Mouse (Mus musculus): ENCODE measurements around the gene Prrt1.

GRCm38 (mm10) chr17:34637459-34637858, 8.1 kb downstream of the Prrt1 start:
- TF ChIP-seq GATA1 (IDR thresholded peaks at IDR 0.05; ENCODE audit: borderline replicate concordance, low read length) (no peak), FLI1 (IDR thresholded peaks at IDR 0.05; ENCODE audit: low read length) (no peak)
